Mouse (Mus musculus): ENCODE measurements around the gene Vinac1. TPM values are rescaled to one million over a fixed set of nuclear protein-coding genes. Genes with fewer than 3 reads are reported as not detected.
A peak's percentile ranks its signal among the peaks of the same experiment; 100 is the strongest.

Vinac1 gene
- polyA plus RNA-seq (2011; ENCODE audit: insufficient read length, low read depth, missing spikeins) = not detected in 2 replicates

DNA sequence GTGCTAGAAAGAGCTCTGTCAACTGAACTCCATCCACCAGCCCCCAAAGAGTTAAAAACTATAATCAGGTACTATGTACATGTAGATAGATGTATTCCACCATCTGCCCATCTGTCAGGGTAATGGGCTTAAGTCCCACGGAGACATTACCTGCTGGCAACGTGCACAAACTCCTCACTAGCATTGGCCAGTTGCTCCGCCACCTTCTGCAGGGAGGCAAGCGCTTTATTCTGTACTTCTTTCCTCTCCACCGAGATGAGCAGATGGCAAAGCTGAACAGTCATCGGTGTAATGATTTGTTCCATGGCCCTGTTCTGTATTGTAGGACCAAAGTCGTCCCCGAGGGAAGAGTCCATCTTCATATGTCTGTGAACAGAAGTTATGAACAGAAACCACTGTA, at the start of gene Vinac1:
Vinac1 (minus strand) TSS at position 362 of the 400 bp plus-strand sequence.
- Histone ChIP-seq H3K4me1 (ENCODE audit: control insufficient read depth, insufficient read depth, low read length) (no peaks in the 10 kb centered on the region), H3K4me3 (ENCODE audit: insufficient read depth, low read length) (no peak within 1 kb of the TSS), H3K27ac (ENCODE audit: insufficient read depth, low read length) (no peak within 1 kb of the TSS)
- TF ChIP-seq POLR2A (IDR thresholded peaks at IDR 0.05; ENCODE audit: low read depth, low read length) = no peak
- TF ChIP-seq CTCF (IDR thresholded peaks at IDR 0.05; ENCODE audit: borderline replicate concordance, insufficient read depth, low read length) = no peak

DNA sequence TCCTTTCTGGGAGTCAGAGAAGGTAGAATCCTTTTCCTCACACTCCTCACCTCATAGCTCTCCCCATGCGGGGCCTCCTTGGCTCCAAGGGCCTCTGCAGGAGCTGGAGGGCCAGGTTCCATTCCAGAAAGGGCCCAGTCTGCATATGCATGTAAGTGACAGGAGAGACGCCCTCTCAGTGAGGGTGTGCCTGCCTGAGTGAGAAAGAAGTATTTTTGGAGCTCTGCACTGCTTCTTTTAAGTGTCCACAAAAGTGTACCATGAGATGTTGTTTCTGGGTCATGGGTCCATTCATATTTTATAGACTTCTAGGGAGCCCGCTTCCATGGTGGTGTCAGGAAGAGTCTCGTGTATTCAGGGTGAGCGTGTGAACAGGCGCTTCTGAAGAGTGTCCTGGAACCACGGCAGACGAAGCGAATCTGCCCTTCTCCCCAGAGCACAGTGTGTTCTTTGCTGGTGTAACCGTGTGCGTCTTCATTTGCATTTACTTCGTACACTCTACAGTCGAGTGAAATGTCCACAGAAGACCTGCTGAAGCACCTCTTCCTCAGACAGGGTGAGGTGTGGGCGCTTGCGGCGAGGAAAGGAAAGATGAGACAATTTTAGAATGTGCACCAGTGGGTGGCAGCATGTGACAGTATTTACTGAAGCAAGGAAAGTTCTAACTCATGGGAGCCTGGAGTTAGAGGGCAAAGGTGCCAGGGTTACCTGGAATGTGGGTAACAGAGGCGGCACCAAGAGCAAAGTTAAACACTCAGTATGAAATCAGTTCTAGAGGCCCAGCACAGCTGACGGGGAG, 46.2 kb upstream of the Vinac1 start:
- H3K4me3 ChIP-seq (ENCODE audit: insufficient read depth, low read length) = no peak overlapping the region
- TF ChIP-seq CTCF (IDR thresholded peaks at IDR 0.05; ENCODE audit: borderline replicate concordance, insufficient read depth, low read length) (no peak), POLR2A (IDR thresholded peaks at IDR 0.05; ENCODE audit: low read depth, low read length) (no peak)
- H3K4me1 ChIP-seq (ENCODE audit: control insufficient read depth, insufficient read depth, low read length) = no peaks in the 10 kb centered on the region
- H3K27ac ChIP-seq (ENCODE audit: insufficient read depth, low read length) = no peak overlapping the region

DNA sequence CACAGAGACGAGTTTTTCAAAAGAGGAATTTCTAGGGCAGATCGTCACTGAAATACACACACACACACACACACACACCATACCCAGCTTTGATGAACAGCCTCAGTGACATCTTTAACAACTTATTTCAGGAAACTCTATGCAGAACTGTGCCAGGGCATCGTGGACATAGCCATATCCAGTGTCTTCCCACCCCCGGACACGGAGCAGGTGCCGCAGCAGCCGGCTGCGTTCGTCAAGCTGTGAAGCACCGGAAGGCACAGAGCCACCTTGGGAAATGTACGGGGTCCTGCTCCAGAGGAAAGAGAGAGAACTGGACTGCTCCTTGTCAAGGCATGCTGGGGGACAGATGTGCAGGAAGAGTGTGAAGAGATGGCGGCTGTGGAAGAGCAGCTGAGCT, 44.8 kb upstream of the Vinac1 start:
- Histone ChIP-seq H3K4me3 (ENCODE audit: insufficient read depth, low read length) (no peak overlapping the region), H3K4me1 (ENCODE audit: control insufficient read depth, insufficient read depth, low read length) (no peaks in the 10 kb centered on the region), H3K27ac (ENCODE audit: insufficient read depth, low read length) (no peak overlapping the region)
- no peak for TF ChIP-seq POLR2A (IDR thresholded peaks at IDR 0.05; ENCODE audit: low read depth, low read length)
- TF ChIP-seq CTCF (IDR thresholded peaks at IDR 0.05; ENCODE audit: borderline replicate concordance, insufficient read depth, low read length) = no peak

DNA sequence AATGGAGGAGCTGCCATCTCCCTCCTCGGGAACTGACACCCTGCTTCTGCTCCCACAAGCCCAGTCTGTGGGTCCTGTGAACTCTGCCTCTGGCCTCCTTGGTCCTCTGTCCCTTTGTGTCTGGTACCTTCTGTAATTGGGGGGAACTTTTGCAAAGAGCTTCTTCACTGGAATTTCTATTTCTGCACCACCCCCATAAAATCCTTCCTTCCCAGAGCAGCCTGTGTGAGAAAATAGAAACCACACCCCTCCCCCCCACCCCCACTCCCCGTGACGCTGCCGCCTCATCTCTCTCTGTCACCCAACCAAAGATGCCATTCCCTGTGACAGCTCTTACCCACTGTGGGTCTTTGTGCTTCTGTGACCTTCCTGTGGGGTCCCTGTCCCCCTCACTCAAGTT, 42.4 kb upstream of the Vinac1 start:
- Histone ChIP-seq H3K4me1 (ENCODE audit: control insufficient read depth, insufficient read depth, low read length) (no peaks in the 10 kb centered on the region), H3K4me3 (ENCODE audit: insufficient read depth, low read length) (no peak overlapping the region), H3K27ac (ENCODE audit: insufficient read depth, low read length) (no peak overlapping the region)
- TF ChIP-seq POLR2A (IDR thresholded peaks at IDR 0.05; ENCODE audit: low read depth, low read length) (no peak), CTCF (IDR thresholded peaks at IDR 0.05; ENCODE audit: borderline replicate concordance, insufficient read depth, low read length) (no peak)

DNA sequence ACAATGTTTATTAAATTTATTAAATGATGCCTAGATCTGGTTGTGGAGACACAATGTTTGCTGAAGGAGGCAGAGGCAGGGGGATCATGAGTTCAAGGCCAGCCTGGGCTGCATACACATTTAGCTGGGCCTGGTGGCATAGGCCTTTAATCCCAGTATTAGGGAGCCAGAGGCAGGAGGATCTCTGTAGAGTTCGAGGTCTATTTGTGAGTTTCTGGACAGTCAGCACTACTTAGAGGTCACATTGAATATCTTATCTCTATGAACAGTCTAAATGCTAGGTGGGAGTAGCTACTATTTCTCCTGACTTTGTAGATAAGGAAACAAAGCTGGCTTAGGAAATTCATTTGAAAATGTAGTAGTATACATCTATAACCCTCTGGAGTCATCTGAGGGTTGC, 39.5 kb upstream of the Vinac1 start:
- Histone ChIP-seq H3K4me1 (ENCODE audit: control insufficient read depth, insufficient read depth, low read length) (no peaks in the 10 kb centered on the region), H3K27ac (ENCODE audit: insufficient read depth, low read length) (no peak overlapping the region), H3K4me3 (ENCODE audit: insufficient read depth, low read length) (no peak overlapping the region)
- no peak for TF ChIP-seq CTCF (IDR thresholded peaks at IDR 0.05; ENCODE audit: borderline replicate concordance, insufficient read depth, low read length)
- no peak for TF ChIP-seq POLR2A (IDR thresholded peaks at IDR 0.05; ENCODE audit: low read depth, low read length)

DNA sequence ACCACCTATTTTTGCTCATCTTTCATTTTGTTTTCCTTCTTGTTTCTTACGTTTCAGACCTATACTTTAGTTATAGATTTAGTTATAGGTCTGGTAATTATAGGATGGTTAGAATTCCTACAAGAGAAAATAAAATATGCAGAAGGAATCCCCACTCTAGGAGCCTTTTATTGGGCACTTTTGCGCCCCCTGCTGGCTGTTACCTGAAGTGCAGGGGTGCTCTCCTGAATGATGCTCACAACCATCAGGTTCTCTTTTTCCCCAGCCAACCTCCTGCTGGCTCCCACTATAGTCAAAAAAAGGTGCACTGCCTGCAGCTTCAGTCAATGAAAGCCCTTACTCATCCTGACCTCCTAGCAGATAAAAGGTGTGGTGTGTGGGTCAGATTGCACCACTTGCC, 37.0 kb upstream of the Vinac1 start:
- Histone ChIP-seq H3K4me3 (ENCODE audit: insufficient read depth, low read length) (no peak overlapping the region), H3K27ac (ENCODE audit: insufficient read depth, low read length) (no peak overlapping the region), H3K4me1 (ENCODE audit: control insufficient read depth, insufficient read depth, low read length) (no peaks in the 10 kb centered on the region)
- TF ChIP-seq POLR2A (IDR thresholded peaks at IDR 0.05; ENCODE audit: low read depth, low read length) = no peak
- peak; percentile 41; the same call in 1 of the 2 replicates for TF ChIP-seq CTCF (IDR thresholded peaks at IDR 0.05; ENCODE audit: borderline replicate concordance, insufficient read depth, low read length)

DNA sequence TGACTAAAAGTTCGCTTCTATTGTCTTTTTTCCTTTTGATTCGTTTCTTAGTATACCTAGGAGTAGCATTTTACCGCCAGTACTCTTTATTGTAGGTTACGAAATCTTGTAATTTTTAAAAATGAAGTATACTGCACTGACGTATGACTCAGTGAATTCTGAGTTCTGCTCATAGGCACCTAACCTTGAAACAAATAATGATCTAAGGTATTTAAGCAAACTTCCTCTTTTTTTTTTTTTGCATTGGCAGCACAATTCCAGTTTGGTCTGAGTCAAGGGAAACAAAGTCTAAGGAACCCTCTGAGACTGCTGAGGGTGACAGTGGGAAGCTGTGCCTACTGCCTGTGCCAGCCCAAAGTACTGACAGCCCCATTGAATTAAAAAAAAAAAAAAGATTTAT, 35.5 kb upstream of the Vinac1 start:
- Histone ChIP-seq H3K4me1 (ENCODE audit: control insufficient read depth, insufficient read depth, low read length) (no peaks in the 10 kb centered on the region), H3K27ac (ENCODE audit: insufficient read depth, low read length) (no peak overlapping the region), H3K4me3 (ENCODE audit: insufficient read depth, low read length) (no peak overlapping the region)
- TF ChIP-seq POLR2A (IDR thresholded peaks at IDR 0.05; ENCODE audit: low read depth, low read length) = no peak
- no peak for TF ChIP-seq CTCF (IDR thresholded peaks at IDR 0.05; ENCODE audit: borderline replicate concordance, insufficient read depth, low read length)

DNA sequence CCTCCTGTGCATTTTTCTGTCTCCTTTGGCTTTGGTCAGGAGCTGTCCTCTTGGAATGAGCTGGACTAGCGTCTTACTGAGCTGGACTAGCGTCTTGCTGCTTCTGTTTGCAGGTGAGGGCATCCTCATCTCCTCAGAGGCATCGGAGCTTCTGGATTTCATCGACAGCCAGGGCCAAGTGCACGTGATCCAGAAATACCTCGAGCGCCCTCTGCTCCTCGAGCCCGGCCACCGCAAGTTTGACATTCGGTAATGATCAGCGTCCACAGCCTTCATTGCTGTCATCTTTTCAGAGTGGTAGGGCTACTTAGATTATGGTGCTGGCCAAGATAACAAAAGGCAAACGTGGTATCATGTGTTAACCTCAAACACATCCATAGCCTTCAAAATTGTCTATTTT, 33.1 kb upstream of the Vinac1 start:
- no peak overlapping the region for H3K27ac ChIP-seq (ENCODE audit: insufficient read depth, low read length)
- no peaks in the 10 kb centered on the region for H3K4me1 ChIP-seq (ENCODE audit: control insufficient read depth, insufficient read depth, low read length)
- H3K4me3 ChIP-seq (ENCODE audit: insufficient read depth, low read length) = no peak overlapping the region
- TF ChIP-seq CTCF (IDR thresholded peaks at IDR 0.05; ENCODE audit: borderline replicate concordance, insufficient read depth, low read length) = no peak
- TF ChIP-seq POLR2A (IDR thresholded peaks at IDR 0.05; ENCODE audit: low read depth, low read length) = no peak

DNA sequence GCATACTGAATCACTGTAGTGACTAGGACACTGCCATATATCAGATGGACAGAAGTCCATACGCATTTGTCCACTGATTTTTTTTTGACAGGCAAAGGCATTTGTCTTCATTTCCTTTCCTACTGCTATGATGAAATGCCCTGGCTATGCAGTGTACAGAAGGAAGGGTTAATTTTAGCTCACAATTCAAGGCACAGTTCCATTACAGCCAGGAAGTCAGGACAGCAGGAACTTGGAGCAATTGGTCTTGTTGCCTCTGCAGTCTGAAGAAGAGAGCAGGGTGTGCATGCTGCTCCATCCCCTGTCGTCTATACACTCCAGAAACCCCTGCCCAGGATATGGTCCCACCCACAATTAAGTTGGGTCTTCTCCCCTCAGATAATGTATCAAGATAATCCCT, 31.2 kb upstream of the Vinac1 start:
- no peak overlapping the region for H3K27ac ChIP-seq (ENCODE audit: insufficient read depth, low read length)
- no peak overlapping the region for H3K4me3 ChIP-seq (ENCODE audit: insufficient read depth, low read length)
- H3K4me1 ChIP-seq (ENCODE audit: control insufficient read depth, insufficient read depth, low read length) = no peaks in the 10 kb centered on the region
- TF ChIP-seq CTCF (IDR thresholded peaks at IDR 0.05; ENCODE audit: borderline replicate concordance, insufficient read depth, low read length) (no peak), POLR2A (IDR thresholded peaks at IDR 0.05; ENCODE audit: low read depth, low read length) (no peak)

DNA sequence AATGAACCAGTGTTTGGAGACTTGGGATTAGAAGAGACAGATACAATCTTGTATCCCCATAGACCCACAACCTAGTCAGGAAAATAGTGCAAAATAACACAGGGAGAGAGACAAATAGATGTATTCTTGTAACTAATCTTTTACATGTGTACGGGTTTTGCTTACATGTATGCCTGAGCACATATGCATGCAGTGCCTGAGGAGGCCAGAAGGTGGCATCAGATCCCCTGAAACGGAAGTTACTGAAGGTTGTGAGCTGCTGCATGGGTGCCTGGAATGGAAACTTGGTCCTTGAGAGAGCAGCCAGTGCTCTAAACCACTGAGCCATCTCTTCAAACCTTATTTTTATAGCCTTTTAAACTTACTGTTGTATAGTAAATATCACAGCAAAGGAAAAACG, 30.3 kb upstream of the Vinac1 start:
- TF ChIP-seq POLR2A (IDR thresholded peaks at IDR 0.05; ENCODE audit: low read depth, low read length) (no peak), CTCF (IDR thresholded peaks at IDR 0.05; ENCODE audit: borderline replicate concordance, insufficient read depth, low read length) (peak; percentile 34; the same call in 1 of the 2 replicates)
- no peaks in the 10 kb centered on the region for H3K4me1 ChIP-seq (ENCODE audit: control insufficient read depth, insufficient read depth, low read length)
- no peak overlapping the region for H3K4me3 ChIP-seq (ENCODE audit: insufficient read depth, low read length)
- H3K27ac ChIP-seq (ENCODE audit: insufficient read depth, low read length) = no peak overlapping the region
